Mouse (Mus musculus) ES-E14 (cell line): ENCODE results near the gene Cemip.

ENCODE experiments used
- CHD2 ChIP-seq: IDR thresholded peaks from 2 replicates; pipeline ENCODE4 v1.6.1; 2014; ENCODE audit warnings: mild to moderate bottlenecking, low read depth, low read length, inconsistent platforms
- MAFK ChIP-seq: IDR thresholded peaks from 2 replicates; pipeline ENCODE4 v1.6.1; 2014; ENCODE audit warnings: mild to moderate bottlenecking, low read depth, low read length, inconsistent platforms; ENCODE audit not compliant: insufficient read depth
- ZC3H11A ChIP-seq: IDR thresholded peaks from 2 replicates; pipeline ENCODE4 v1.6.1; 2012; ENCODE audit warnings: low read depth, mild to moderate bottlenecking, inconsistent platforms, low read length, borderline replicate concordance
- ZNF384 ChIP-seq: IDR thresholded peaks from 2 replicates; pipeline ENCODE4 v1.6.1; 2012; ENCODE audit warnings: low read depth, low read length, inconsistent platforms

DNA sequence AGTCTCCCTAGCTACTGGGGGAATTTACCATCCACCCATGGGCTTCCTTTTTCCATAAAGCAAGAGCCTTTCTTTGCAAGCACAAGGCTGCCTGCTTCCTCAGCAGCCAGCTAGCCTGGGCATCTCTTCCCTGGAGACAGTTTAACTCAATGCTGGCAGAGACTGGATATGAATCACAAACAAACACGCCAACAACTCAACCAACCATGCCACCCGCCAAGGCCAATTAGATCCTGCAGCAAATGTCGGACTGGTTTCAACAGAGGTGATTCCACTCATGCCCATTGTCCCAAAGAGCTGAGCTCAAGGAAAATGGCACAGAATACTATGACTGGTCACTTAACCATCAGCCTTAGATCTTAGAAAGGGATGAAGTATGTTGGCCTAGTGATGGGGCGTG lies 97.0 kb downstream of the Cemip start:
- TF ChIP-seq ZNF384 (no peak), ZC3H11A (no peak), MAFK (no peak), CHD2 (no peak)
